Mouse (Mus musculus): ENCODE results near the gene Rpgrip1. TPM values are rescaled to one million over a fixed set of nuclear protein-coding genes. Genes with fewer than 3 reads are reported as not detected.

The Rpgrip1 gene
- polyA plus RNA-seq, 1 experiment from 2014 or later: 101 TPM

DNA sequence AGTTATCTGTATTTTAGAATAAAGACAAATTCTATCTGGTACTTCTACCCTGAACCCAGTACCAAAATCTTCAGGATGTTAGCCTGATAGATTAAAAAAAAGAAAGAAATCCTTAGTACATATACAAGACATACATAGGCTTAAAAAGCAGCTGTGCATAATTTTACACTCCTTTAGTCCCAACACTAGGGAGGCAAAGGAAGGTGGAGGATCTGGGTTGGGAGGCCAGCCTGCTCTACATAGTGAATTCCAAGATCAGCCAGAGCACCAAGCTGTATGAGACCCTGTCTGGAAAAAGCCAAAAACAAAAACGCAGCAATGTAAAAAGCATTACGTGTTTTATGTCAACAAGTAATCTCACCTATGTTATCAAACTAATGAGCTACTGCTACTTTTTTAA is 10.9 kb upstream of the Rpgrip1 start:
- H3K9me3 ChIP-seq (ENCODE audit: control insufficient read depth, low read length): no peaks in the 10 kb centered on the region
- H3K36me3 ChIP-seq (ENCODE audit: control insufficient read depth, insufficient read depth, low read length): peaks cover 3% of the 10 kb centered on the region; the same call in 1 of the 2 replicates
- H3K4me1 ChIP-seq (ENCODE audit: control insufficient read depth, insufficient read depth, low read length): peaks cover 13% of the 10 kb centered on the region; the same call in 1 of the 2 replicates
- H3K27me3 ChIP-seq (ENCODE audit: control insufficient read depth, insufficient read depth, low read length): no peaks in the 10 kb centered on the region
- no peak overlapping the region for H3K9ac ChIP-seq (ENCODE audit: low read length)
- WGBS: 91% methylated on average over 2 of the region's 2 CpGs
- H3K4me3 ChIP-seq (ENCODE audit: low read depth, low read length): no peak overlapping the region
- no peak overlapping the region for H3K4me2 ChIP-seq (ENCODE audit: low read depth)
- ATAC-seq (ENCODE audit: insufficient read depth, low FRiP score, low TSS enrichment) (no peak), DNase-seq (ENCODE audit: low spot score) (no peak)
- no peak overlapping the region for H3K27ac ChIP-seq (ENCODE audit: low read depth, low read length)

DNA sequence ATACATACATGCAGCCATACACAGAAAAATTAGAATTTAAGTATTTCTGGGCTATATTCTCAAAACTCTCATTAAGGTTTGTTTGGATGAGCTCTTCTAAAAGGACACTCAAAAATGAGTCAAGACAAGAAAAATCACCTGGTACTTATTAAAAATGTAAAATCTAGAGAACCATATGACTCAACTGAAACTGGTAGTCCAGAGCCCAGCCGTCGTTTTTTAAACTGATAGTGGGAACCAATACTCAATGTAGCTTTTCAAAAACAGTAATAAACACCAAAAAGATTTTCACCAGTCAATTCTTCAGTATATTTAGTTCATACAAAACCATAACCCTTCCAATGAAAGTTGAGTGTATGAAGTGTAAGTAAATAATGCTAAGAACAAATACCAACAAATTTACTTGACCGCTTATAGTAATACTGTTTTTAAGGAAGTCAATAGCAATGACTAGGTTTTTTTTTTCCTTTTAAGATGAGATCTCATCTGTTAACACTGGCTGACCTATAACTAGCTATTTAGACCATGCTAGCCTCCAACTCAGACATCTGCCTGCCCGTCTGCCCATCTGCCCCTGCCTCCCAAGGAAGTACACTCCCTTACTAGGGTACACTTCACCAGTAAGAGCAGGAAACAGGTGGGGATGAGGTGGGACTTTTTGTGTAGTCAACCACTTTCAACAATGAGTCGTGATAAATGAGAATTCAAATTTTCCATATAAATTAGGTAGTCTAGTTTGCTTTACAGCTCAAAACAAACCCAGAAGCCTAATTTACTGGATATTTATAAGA is 10.1 kb upstream of the Rpgrip1 start:
- DNase-seq (ENCODE audit: low spot score) (no peak), ATAC-seq (ENCODE audit: insufficient read depth, low FRiP score, low TSS enrichment) (no peak)
- no peaks in the 10 kb centered on the region for H3K27me3 ChIP-seq (ENCODE audit: control insufficient read depth, insufficient read depth, low read length)
- peaks cover 3% of the 10 kb centered on the region; the same call in 1 of the 2 replicates for H3K36me3 ChIP-seq (ENCODE audit: control insufficient read depth, insufficient read depth, low read length)
- WGBS: 83% methylated on average over 5 of the region's 5 CpGs
- peaks cover 13% of the 10 kb centered on the region; the same call in 1 of the 2 replicates for H3K4me1 ChIP-seq (ENCODE audit: control insufficient read depth, insufficient read depth, low read length)
- no peaks in the 10 kb centered on the region for H3K9me3 ChIP-seq (ENCODE audit: control insufficient read depth, low read length)
- no peak overlapping the region for H3K4me2 ChIP-seq (ENCODE audit: low read depth)
- H3K4me3 ChIP-seq (ENCODE audit: low read depth, low read length): no peak overlapping the region
- no peak overlapping the region for H3K27ac ChIP-seq (ENCODE audit: low read depth, low read length)
- no peak overlapping the region for H3K9ac ChIP-seq (ENCODE audit: low read length)

DNA sequence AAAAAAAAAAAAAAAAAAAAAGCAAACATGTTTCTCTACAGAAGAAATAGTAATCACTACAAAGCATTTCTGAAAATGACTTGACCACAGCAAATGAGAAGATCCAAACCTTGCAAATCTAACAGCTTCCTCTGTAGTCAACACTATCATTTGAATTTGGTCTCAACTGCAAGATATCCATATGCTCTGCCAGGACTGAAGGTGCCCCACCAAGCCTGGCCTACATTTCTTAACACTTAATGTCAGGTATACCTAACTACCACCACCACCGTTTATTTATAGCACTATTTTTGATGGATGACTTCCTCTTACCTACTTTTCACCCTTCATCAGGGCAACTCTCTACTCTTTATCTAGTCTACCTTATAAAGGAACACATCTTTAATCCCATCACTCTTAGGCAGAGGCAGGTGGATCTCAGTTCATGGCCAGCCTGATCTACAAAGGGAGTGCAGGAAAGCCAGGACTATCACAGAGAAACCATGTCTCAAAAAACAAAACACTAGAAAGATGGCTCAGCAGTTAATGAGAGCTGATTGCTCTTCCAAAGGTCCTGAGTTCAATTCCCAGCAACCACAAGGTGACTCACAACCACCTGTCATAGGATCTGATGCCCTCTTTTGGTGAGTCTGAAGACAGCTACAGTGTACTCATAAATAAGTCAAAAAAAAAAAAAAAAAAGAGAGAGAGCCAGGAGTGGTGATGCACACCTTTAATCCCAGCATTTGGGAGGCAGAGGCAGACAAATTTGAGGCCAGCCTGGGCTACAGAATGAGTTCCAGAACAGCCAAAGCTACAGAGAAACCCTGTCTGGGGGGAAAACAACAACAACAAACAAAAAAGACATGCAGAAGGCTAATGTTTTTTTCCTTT is 9.0 kb upstream of the Rpgrip1 start:
- Histone ChIP-seq H3K36me3 (ENCODE audit: control insufficient read depth, insufficient read depth, low read length) (peaks cover 3% of the 10 kb centered on the region; the same call in 1 of the 2 replicates), H3K4me3 (ENCODE audit: low read depth, low read length) (peak overlapping the region; percentile 65), H3K4me2 (ENCODE audit: low read depth) (peak overlapping the region; percentile 77), H3K27me3 (ENCODE audit: control insufficient read depth, insufficient read depth, low read length) (no peaks in the 10 kb centered on the region), H3K27ac (ENCODE audit: low read depth, low read length) (no peak overlapping the region), H3K9me3 (ENCODE audit: control insufficient read depth, low read length) (no peaks in the 10 kb centered on the region), H3K9ac (ENCODE audit: low read length) (no peak overlapping the region), H3K4me1 (ENCODE audit: control insufficient read depth, insufficient read depth, low read length) (peaks cover 13% of the 10 kb centered on the region; the same call in 1 of the 2 replicates)
- ATAC-seq (ENCODE audit: insufficient read depth, low FRiP score, low TSS enrichment): no peak
- WGBS: 89% methylated on average over 1 of the region's 1 CpGs
- no peak for DNase-seq (ENCODE audit: low spot score)

DNA sequence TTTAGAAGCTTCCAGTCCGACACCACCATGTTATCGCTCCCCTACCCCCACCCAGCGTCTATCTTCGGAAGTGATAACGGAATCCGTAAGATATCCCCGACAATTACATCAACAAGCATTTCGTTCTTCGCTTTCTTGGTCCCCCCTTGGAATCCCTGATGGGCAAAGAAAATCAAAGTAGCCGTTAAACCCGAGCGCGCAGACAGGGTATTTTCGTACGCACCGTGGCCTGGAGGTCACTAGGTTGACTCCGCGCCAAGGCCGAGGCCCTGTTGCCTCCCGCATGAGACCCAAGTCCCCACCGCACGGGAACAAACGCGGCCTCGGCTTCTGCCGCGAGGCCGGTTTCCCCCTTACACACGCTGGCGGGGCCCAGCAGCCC is 7.0 kb upstream of the Rpgrip1 start:
- Histone ChIP-seq H3K27ac (ENCODE audit: low read depth, low read length) (peak overlapping the region; percentile 85), H3K36me3 (ENCODE audit: control insufficient read depth, insufficient read depth, low read length) (0 out of 2 replicates have a peak, but pooled peaks cover 3% of the 10 kb centered on the region), H3K4me1 (ENCODE audit: control insufficient read depth, insufficient read depth, low read length) (peaks cover 13% of the 10 kb centered on the region; the same call in 1 of the 2 replicates), H3K4me3 (ENCODE audit: low read depth, low read length) (peak overlapping the region; percentile 65), H3K9me3 (ENCODE audit: control insufficient read depth, low read length) (no peaks in the 10 kb centered on the region), H3K27me3 (ENCODE audit: control insufficient read depth, insufficient read depth, low read length) (no peaks in the 10 kb centered on the region), H3K4me2 (ENCODE audit: low read depth) (peak overlapping the region; percentile 77), H3K9ac (ENCODE audit: low read length) (peak overlapping the region; percentile 97)
- under 1% methylated on average over 29 of the region's 30 CpGs for WGBS
- ATAC-seq (ENCODE audit: insufficient read depth, low FRiP score, low TSS enrichment) (no peak; the same call in 1 of the 2 replicates), DNase-seq (ENCODE audit: low spot score) (no peak)

DNA sequence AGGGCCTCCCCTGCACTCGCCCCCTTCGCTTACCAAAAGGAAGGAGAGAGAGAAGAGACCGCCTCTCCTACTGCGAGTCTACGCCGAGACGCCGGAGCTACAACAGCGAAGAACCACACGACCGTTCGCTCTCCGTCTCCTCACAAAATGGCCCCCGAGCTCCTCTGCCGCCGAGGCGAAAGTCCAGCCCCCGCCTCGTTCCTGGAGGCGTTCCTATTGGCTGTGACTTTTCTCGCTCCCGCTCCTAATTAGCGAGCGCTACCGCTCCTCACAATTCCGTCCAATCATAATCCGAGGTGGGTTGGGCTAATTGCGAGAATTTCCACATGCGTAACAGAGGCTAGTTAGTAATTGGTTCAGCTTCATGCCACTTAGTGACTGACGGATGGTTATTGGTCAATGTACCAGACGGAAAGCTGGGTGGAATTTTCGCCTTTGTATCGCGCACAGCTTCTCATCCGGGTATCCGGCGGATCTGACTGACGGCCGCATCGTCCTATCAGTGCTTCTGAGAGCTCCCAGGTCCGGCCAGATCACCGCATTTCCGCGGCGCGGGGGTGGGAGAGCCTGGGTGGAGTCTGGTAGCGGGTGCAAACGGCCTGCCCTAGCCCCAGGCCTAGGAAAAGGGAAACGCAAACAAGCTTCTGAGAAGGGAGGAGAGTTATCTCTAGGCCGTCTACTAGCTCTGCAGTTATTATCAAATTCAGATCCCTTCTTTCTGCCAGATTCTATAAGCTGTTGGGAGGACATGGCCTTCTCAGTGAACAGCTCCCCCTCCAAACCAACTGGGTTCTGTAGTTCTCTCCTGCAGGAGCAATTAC is 6.4 kb upstream of the Rpgrip1 start, which contains the start of gene Hnrnpc:
Hnrnpc (minus strand) TSS at position 173 of the 821 bp plus-strand sequence.
- Histone ChIP-seq H3K4me2 (ENCODE audit: low read depth) (peak within 1 kb of the TSS; percentile 77), H3K27me3 (ENCODE audit: control insufficient read depth, insufficient read depth, low read length) (no peaks in the 10 kb centered on the region), H3K9ac (ENCODE audit: low read length) (peak within 1 kb of the TSS; percentile 97), H3K4me1 (ENCODE audit: control insufficient read depth, insufficient read depth, low read length) (peaks cover 13% of the 10 kb centered on the region; the same call in 1 of the 2 replicates), H3K36me3 (ENCODE audit: control insufficient read depth, insufficient read depth, low read length) (0 out of 2 replicates have a peak, but pooled peaks cover 3% of the 10 kb centered on the region), H3K4me3 (ENCODE audit: low read depth, low read length) (peak within 1 kb of the TSS; percentile 65), H3K9me3 (ENCODE audit: control insufficient read depth, low read length) (no peaks in the 10 kb centered on the region), H3K27ac (ENCODE audit: low read depth, low read length) (peak within 1 kb of the TSS; percentile 85)
- ATAC-seq (ENCODE audit: insufficient read depth, low FRiP score, low TSS enrichment) (peak; percentile 99), DNase-seq (ENCODE audit: low spot score) (peak; percentile 100)
- WGBS: under 1% methylated on average over 47 of the region's 50 CpGs

DNA sequence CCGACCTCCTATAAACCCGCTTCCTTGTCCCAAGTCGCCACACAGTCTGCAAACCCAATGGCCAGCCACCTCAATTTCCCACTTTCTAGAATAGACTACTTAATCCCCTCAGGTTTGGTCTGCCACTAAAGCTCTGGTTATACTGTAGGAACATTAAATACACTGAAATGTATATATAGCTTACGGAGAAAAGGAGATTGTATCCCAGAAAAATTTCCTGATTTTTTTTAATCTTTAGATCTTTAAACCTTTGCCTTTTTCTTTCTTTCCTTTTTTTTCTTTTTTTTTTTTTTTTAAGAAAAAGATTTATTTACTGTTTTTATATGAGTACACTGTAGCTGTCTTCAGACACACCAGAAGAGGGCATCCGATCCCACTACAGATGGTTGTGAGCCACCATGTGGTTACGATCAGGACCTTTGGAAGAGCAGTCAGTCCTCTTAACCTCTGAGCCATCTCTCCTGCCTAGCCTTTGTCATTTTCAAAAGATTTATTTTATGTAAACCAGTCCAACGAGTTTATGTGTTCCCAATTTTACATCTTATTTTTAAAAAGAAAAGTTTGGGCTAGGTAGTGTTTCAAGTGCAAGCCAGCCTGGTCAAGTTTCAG is 5.7 kb upstream of the Rpgrip1 start:
- H3K36me3 ChIP-seq (ENCODE audit: control insufficient read depth, insufficient read depth, low read length): 0 out of 2 replicates have a peak, but pooled peaks cover 3% of the 10 kb centered on the region

GRCm38 (mm10) chr14:52105308-52105707 is 5.2 kb upstream of the Rpgrip1 start:
- H3K9ac ChIP-seq (ENCODE audit: low read length): no peak overlapping the region
- ATAC-seq (ENCODE audit: insufficient read depth, low FRiP score, low TSS enrichment) (no peak), DNase-seq (ENCODE audit: low spot score) (no peak)
- 0 out of 2 replicates have a peak, but pooled peaks cover 3% of the 10 kb centered on the region for H3K36me3 ChIP-seq (ENCODE audit: control insufficient read depth, insufficient read depth, low read length)
- no peaks in the 10 kb centered on the region for H3K27me3 ChIP-seq (ENCODE audit: control insufficient read depth, insufficient read depth, low read length)
- 69% methylated on average over 2 of the region's 2 CpGs for WGBS
- no peak overlapping the region for H3K4me2 ChIP-seq (ENCODE audit: low read depth)
- no peak overlapping the region for H3K27ac ChIP-seq (ENCODE audit: low read depth, low read length)
- H3K4me1 ChIP-seq (ENCODE audit: control insufficient read depth, insufficient read depth, low read length): peaks cover 9% of the 10 kb centered on the region; the same call in 1 of the 2 replicates
- H3K4me3 ChIP-seq (ENCODE audit: low read depth, low read length): no peak overlapping the region
- no peaks in the 10 kb centered on the region for H3K9me3 ChIP-seq (ENCODE audit: control insufficient read depth, low read length)

More for the DNA sequence above, 5.7 kb upstream of the Rpgrip1 start:
- Histone ChIP-seq H3K9ac (ENCODE audit: low read length) (peak overlapping the region; percentile 41), H3K4me2 (ENCODE audit: low read depth) (peak overlapping the region; percentile 36), H3K4me1 (ENCODE audit: control insufficient read depth, insufficient read depth, low read length) (peaks cover 11% of the 10 kb centered on the region; the same call in 1 of the 2 replicates), H3K27ac (ENCODE audit: low read depth, low read length) (peak overlapping the region; percentile 63; the same call in 1 of the 2 replicates), H3K9me3 (ENCODE audit: control insufficient read depth, low read length) (no peaks in the 10 kb centered on the region), H3K27me3 (ENCODE audit: control insufficient read depth, insufficient read depth, low read length) (no peaks in the 10 kb centered on the region), H3K4me3 (ENCODE audit: low read depth, low read length) (peak overlapping the region; percentile 65)
- ATAC-seq (ENCODE audit: insufficient read depth, low FRiP score, low TSS enrichment): peak; percentile 21
- 41% methylated on average over 7 of the region's 7 CpGs for WGBS
- no peak for DNase-seq (ENCODE audit: low spot score)
